Mouse (Mus musculus): ENCODE measurements around the gene Ero1lb.

Ero1lb gene

GRCm38 (mm10) chr13:12565621-12566390, at the start of gene Ero1lb:
Gene Ero1lb, plus strand, starts transcription at chr13:12565874.
- DNase-seq (ENCODE audit: low read depth, low spot score), result peak; percentile 98

DNA sequence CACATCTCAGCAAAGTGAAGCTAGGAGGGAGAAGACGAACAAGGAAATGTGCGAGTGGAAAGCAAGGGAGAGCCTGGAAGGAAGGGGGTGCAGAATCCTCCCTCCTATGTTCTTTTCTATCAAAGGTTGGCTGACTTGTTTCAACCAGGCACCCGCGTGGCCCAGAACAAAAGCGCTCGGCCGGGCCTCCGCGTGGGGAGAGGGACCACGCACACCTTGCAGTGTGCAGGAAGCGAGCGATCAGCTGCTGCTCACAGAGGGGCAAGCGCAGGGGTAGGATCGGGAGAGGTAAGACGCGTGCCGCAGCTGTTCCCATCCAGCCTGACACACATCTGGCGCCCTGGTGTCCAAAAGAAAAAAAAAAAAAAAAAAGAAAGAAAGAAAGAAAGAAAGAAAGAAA, 46.3 kb upstream of the Ero1lb start:
- no peak for DNase-seq (ENCODE audit: low read depth, low spot score)

DNA sequence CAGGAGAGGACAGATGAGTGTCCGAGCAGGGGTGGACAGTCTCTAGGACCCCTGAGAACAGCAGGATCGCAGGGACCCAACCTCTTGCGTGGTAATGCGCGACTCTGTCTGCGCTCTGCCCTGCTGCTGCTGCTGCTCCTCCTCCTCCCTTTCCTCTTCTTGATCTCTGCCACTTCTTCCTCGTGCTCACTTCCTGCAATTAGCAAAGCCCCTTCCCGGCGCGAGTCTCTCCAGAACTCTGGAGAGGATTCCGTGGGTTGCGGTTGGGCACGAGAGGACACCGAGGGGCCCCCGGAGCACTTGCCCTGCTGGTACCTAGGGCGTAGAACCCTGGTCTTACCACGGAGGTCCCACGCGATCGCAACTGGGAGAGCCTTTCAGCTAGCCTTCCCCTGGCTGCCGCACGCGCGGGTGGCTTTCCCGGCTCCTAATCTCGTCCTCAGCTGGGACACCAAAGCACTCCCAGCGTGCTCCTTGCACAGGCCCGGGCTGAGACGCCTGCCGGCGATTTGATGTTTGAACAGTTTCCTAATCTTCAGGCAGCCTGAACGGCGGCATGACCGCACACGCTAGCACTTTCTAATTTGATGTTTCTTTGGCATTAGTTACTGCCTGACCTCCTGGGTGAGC, 45.6 kb upstream of the Ero1lb start, which contains the start of gene Edaradd:
TSS of gene Edaradd (minus strand) at position 484 of the 630 bp plus-strand sequence.
- no peak for DNase-seq (ENCODE audit: low read depth, low spot score)

GRCm38 (mm10) chr13:12522346-12522745, 43.3 kb upstream of the Ero1lb start:
- DNase-seq (ENCODE audit: low read depth, low spot score), result no peak

DNA sequence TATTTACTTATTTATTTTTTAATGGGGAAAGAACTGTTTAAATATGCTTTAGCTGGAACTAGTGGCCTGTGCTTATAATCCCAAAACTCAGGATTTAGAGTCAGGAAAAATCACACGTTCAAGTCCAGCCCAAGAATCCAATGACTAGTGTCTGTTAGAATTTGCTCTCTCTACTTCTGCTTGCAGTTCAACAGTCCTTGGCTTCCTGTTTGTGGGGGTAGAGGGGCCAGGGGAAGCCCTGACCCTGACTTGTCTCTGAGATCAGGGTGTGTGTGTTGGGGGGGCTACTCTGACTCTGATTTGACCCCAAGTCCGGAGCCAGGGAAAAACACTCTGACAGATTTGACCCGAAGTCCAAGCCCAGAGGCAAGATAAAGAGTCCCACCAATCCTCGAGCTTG, 40.0 kb upstream of the Ero1lb start:
- no peak for DNase-seq (ENCODE audit: low read depth, low spot score)

DNA sequence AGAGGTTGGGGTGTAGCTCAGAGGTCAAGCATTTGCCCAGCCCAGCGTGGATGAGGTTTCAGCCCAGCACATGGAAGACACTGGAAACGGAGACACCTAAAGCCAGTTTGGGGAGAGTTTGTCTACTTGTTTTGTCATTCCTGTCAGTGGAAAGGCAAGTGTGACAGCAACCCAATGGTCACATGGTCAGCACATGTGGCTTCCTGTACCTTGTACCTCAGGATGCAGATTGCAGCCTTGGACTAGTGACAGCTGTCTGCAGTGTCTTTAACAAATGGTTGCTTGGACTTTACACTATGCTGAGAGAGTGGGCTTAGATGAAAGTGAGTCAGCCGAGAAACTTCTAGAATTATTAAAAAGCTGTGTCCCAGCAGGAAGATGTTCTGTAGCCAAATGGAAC, 31.0 kb upstream of the Ero1lb start:
- DNase-seq (ENCODE audit: low read depth, low spot score), result no peak

- DNase-seq (ENCODE audit: low read depth, low spot score), result no peak
Observed at GRCm38 (mm10) chr13:12537971-12538370, 27.7 kb upstream of the Ero1lb start.

DNA sequence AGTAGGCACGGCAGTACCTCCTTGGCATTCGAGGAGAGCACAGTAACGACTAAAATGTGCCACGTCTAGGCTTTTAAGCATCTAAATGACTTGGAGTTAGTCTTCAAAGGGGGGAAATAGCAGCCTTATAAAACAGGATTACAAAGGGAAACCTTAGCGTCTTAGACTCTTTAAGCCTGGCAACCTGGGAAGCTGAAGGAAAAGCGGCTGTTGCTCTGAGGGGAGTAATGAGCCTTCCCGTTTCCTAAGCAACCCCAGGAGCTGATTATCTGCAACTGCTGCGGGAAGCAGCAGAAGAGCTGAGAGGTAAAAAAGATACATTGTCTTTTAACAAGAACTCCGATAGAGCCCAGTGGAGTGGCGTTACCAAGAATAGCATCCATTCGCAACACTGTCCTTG, 26.0 kb upstream of the Ero1lb start:
- DNase-seq (ENCODE audit: low read depth, low spot score), result no peak

GRCm38 (mm10) chr13:12540119-12540518, 25.6 kb upstream of the Ero1lb start:
- DNase-seq (ENCODE audit: low read depth, low spot score), result no peak

GRCm38 (mm10) chr13:12542006-12542981, 23.4 kb upstream of the Ero1lb start:
- no peak for DNase-seq (ENCODE audit: low read depth, low spot score)

- DNase-seq (ENCODE audit: low read depth, low spot score), result no peak
Observed at GRCm38 (mm10) chr13:12543246-12543645, 22.4 kb upstream of the Ero1lb start.

DNA sequence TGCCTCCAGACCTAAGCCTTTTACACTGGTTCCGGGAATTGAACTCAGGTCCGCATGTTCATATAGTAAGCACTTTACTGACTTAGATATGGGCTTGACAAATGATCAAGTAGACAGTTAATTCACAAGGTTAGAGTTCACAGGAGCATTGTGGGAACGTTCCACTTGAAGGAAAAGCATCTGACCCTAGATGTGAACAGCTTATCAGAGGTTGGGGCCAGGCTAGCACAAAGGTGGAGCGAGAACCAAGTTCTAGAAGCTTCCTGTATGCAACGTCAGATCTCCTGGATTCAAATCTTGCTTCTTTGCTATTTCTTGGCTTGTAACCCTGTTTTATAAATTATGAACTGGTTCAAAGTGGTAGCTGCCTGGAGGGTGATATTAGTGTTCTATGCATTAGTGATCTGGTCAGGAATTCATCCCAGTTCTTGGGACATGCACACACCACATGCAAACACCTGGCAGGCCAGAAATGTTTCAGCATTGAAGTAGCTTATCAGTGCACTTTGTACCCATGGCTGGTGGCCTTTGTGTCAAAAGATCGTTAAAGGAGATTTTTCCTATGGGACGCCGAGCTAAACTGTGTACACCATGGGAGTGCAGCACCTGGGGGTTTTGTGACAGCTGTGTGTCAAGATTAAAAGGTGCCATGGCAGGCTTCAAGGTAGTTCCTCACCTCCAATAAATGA, 21.6 kb upstream of the Ero1lb start:
- DNase-seq (ENCODE audit: low read depth, low spot score), result no peak

DNA sequence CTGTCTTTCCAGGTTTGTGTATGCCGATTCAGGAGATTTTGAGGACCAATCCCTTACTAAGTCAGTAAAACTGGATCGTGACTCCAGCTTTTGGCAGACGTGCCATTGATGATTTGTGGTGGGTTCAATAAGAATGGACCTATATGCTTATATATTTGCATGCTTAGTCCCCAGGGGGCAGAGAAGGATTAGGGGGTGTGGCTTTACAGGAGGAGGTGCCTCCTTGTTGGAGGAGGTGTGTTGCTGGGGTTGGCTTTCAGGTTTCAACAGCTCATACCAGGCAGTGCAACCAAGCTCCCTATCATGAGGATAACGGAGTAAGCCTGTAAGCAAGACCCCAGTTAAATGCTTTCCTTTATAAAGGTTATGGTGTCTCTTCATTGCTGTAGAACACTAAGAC, 11.5 kb upstream of the Ero1lb start:
- no peak for DNase-seq (ENCODE audit: low read depth, low spot score)

- DNase-seq (ENCODE audit: low read depth, low spot score), result no peak
Observed at GRCm38 (mm10) chr13:12559044-12559443, 6.6 kb upstream of the Ero1lb start.

DNA sequence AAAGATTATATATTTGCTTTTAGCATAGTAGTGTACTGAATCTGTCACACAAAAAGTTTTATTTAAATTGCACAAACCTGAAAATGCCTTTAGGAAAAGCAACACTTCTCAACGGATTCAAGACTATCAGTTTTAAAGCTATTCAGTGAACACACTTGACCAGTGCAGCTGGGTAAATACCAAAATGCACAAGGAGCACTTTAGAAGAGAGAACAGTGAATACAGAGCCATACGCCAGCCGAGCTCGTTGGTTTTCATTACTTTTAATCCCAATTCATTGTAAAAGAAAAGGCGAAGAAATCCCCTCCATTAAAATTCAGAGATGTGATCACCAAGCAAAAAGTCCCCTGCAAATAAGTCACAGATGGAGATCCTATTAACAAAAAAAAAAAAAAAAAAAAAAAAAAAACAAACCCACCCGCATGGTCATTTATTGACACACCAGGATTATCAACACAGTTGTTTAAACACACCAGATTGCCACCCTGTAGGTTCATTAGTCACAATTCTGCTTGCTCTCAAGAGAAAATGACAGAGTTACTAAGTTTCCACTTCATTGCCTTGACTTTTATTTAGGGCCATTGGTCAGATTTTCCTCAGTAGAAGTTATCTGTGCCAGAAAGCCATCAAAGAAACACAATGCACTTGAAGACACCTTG, 6.1 kb upstream of the Ero1lb start:
- DNase-seq (ENCODE audit: low read depth, low spot score), result no peak

GRCm38 (mm10) chr13:12561729-12562128, 3.9 kb upstream of the Ero1lb start:
- no peak for DNase-seq (ENCODE audit: low read depth, low spot score)

DNA sequence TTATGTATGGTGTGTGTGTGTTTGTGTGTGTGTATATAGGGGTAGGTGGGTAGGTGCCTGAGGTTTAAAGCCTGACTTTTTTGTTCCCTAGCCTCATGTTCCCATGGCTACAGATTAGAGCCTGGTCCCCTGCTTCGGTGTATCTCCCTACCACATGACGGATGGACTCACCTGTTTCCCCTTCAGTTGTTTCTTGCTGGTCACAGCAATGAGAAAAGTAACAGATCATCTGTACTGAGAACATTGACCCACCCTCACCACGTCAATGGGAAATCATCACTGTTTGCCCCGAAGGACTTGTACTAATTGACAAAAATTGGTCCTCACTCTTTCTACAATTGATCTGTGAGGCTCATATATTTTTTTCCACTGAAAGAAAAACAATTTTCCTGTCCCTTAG, 3.4 kb upstream of the Ero1lb start:
- DNase-seq (ENCODE audit: low read depth, low spot score), result no peak

DNA sequence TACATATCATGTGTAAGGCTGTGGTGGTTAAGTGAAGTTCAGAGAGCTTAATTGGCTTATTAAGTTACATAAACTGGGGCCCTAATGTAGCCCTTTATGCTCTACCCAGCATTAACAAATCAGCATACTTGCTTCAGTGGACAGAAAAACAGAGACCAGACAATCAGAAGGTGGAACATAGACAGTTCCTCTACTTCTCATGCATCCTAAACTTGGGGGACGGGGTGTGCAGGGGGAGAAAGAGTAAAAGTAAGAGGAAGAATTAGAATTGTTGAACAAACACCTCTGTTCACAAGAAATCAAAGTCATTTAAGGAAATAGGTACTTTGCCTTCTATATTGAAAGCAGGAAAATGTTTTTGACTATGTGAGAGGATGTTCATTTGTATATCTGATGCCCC, 2.3 kb downstream of the Ero1lb start:
- DNase-seq (ENCODE audit: low read depth, low spot score), result no peak

GRCm38 (mm10) chr13:12568597-12569469, 3.2 kb downstream of the Ero1lb start:
- DNase-seq (ENCODE audit: low read depth, low spot score), result no peak

DNA sequence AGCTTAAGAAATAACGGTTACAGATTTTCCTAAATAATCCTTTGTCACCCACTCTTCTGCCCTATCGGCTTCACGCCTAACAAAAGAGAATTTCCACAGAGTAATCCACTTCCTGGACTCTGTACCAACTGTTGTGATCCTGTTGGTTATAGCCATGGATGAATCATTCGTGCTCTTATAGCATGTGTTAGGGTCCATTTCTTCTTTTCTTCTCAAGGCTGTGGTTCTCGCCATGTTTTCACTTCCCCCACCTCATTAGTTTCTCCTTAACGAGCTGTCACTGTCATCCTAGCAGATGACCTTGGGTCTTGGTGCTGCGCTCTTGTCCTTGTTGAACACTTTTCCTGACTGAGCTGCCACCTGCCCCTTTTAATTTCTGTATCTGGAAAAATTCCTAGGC, 4.1 kb downstream of the Ero1lb start:
- no peak for DNase-seq (ENCODE audit: low read depth, low spot score)

Measured in telencephalon, adult 2 months (tissue).